Mouse (Mus musculus) 416B (cell line): ENCODE results near the gene Gm45716.
"Not testable (repeated sequence)": the region's sequence is repeated elsewhere in the genome, so short reads cannot be mapped to it uniquely, and the experiment has no call there.

Experiments
- DNase-seq: peaks from one replicate; pipeline ENCODE4 v3.0.0; 2011; ENCODE audit warnings: low read depth

Gene Gm45716

GRCm38 (mm10) chr11:90250189-90250588 lies 62.7 kb downstream of the Gm45716 start:
- DNase-seq, result no peak

- DNase-seq, result no peak
These were observed 63.2 kb downstream of the Gm45716 start for GRCm38 (mm10) chr11:90250730-90251129.

GRCm38 (mm10) chr11:90251923-90252322 lies 64.4 kb downstream of the Gm45716 start:
- DNase-seq, result peak; percentile 25

- DNase-seq, result no peak
These were observed 64.9 kb downstream of the Gm45716 start for GRCm38 (mm10) chr11:90252366-90252765.

GRCm38 (mm10) chr11:90254536-90254935 lies 67.1 kb downstream of the Gm45716 start:
- no peak for DNase-seq

- DNase-seq, result no peak
These were observed 68.2 kb downstream of the Gm45716 start for GRCm38 (mm10) chr11:90255687-90256086.

- DNase-seq, result no peak
These were observed 69.5 kb downstream of the Gm45716 start for GRCm38 (mm10) chr11:90256833-90257525.

GRCm38 (mm10) chr11:90258321-90258927 lies 70.9 kb downstream of the Gm45716 start:
- peak; percentile 43 for DNase-seq

- no peak for DNase-seq
These were observed 71.6 kb downstream of the Gm45716 start for GRCm38 (mm10) chr11:90259071-90259470.

- DNase-seq, result no peak
These were observed 72.3 kb downstream of the Gm45716 start for GRCm38 (mm10) chr11:90259826-90260225.

GRCm38 (mm10) chr11:90264180-90264579 lies 76.7 kb downstream of the Gm45716 start:
- DNase-seq, result no peak

GRCm38 (mm10) chr11:90265581-90265980 lies 78.1 kb downstream of the Gm45716 start:
- no peak for DNase-seq

GRCm38 (mm10) chr11:90268934-90269333 lies 81.5 kb downstream of the Gm45716 start:
- no peak for DNase-seq

- DNase-seq, result no peak
These were observed 82.1 kb downstream of the Gm45716 start for GRCm38 (mm10) chr11:90269398-90270123.

GRCm38 (mm10) chr11:90270132-90270877 lies 82.8 kb downstream of the Gm45716 start:
- no peak for DNase-seq

- no peak for DNase-seq
These were observed 86.7 kb downstream of the Gm45716 start for GRCm38 (mm10) chr11:90274187-90274586.

GRCm38 (mm10) chr11:90275663-90276062 lies 88.2 kb downstream of the Gm45716 start:
- no peak for DNase-seq

GRCm38 (mm10) chr11:90276150-90276549 lies 88.7 kb downstream of the Gm45716 start:
- no peak for DNase-seq

- DNase-seq, result no peak
These were observed 89.1 kb downstream of the Gm45716 start for GRCm38 (mm10) chr11:90276561-90276960.

- DNase-seq, result no peak
These were observed 92.6 kb downstream of the Gm45716 start for GRCm38 (mm10) chr11:90280069-90280468.

GRCm38 (mm10) chr11:90281943-90282342 lies 94.5 kb downstream of the Gm45716 start:
- not testable (repeated sequence) for DNase-seq

- peak; percentile 44 for DNase-seq
These were observed 95.7 kb downstream of the Gm45716 start for GRCm38 (mm10) chr11:90283159-90283558.
